Mouse (Mus musculus) CD4-positive helper T cell, adult 2 months (primary cell): ENCODE measurements at regions not wholly inside any gene's neighbourhood (a gene's known extent, or its start where the extent isn't known, plus 50 kb on each side); places are given as distances from the start of the nearest gene placed in this dataset.

Experiments used
- DNase-seq: peaks from one replicate; pipeline ENCODE4 v3.0.0-alpha.2; 2012; ENCODE audit warnings: low read depth, missing footprints, low spot score

- no peak for DNase-seq
Measured at GRCm38 (mm10) chr11:51911481-51911880, 54.0 kb upstream of the Jade2 start.

- DNase-seq = no peak
Measured at GRCm38 (mm10) chr11:51915656-51916032, 51.8 kb upstream of the Cdkn2aipnl start.

GRCm38 (mm10) chr11:51916033-51916929, 51.2 kb upstream of the Cdkn2aipnl start:
- peak; percentile 31 for DNase-seq
